Mouse (Mus musculus) urinary bladder, postnatal 4 days (tissue): ENCODE measurements around the gene Itgb3.

Experiments
- DNase-seq, 2 experiments: peaks; one replicate each; pipeline ENCODE4 v3.0.0; 2021 to 2022; ENCODE audit warnings: low spot score in 2 of 2

Gene Itgb3

GRCm38 (mm10) chr11:104622040-104622962 is 14.5 kb downstream of the Itgb3 start:
- no peak for DNase-seq

GRCm38 (mm10) chr11:104624791-104625391 is 17.1 kb downstream of the Itgb3 start:
- DNase-seq: peak in 1 of 2 experiments; percentile 71

- peak; percentile 80 to 83 for DNase-seq
Observed at GRCm38 (mm10) chr11:104625453-104626402, 17.9 kb downstream of the Itgb3 start.

DNA sequence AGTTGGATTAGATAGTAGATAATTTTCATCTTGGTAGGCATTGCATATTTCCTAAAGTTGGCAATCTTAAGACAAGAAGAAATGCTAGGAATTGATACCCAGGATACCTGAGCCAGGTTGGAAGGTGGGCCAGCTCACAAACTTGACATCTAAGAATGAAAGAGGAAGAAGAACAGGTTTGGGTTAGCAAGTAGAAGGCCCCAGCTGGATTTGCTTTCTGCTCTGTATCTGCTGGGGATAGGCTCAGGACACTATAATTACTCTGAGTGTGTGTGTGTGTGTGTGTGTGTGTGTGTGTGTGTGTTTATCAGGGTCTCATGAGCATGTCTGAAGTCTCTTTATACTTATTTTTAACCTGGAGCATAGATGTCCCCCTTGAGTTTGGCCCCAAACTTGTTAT is 18.8 kb downstream of the Itgb3 start:
- no peak for DNase-seq

DNA sequence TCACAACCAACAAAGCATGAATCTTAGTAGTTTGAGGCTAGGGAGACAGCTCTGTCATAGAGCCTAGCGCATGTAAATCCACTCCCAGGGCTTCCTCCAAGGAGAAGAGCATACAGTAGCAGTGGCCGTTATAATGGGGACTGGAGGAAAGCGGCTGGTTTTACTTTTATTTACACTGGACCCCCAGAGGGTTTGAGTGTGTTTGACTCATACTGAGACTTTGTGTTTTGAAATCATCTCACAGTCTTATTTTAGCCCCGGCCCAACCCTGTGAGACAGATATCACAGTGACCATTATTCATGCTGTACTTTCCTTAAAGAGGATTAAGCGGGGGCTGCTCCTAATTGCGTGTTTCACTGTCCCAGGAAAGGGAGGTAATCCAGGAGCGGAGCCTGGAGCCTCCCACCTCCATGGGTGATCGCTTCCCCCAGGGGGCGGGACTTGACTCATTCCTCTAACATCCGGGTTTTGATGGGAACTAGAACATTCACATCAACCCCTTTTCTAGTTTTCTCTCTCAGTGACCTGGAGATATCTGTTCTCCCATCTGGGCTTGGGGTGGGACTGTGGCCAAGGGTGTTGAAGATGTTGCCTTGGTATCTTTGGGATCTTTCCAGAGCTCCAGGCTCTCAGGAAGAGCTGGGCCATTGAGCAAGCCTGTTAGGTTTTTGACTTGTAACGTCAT is 20.0 kb downstream of the Itgb3 start:
- DNase-seq: no peak

DNA sequence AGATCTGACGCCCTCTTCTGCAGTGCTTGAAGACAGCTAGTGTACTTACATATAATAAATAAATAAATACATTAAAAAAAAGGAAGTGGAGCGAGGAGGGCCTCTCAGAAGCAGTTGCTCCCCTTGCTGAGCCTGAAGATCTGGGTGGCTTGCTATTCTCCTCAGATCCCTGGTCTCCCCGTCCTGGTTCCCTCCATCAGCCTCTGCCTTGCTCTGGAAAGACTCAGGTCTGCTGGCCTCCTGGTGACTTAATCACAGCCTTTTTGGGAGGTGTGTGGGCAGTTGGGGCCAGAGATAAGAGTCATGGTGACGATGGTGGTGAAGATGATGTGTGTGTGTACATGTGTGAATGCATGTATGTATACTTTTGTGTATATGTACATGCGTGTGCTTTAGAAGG is 20.8 kb downstream of the Itgb3 start:
- no peak for DNase-seq

- DNase-seq: no peak
Observed at GRCm38 (mm10) chr11:104630185-104630835, 22.5 kb downstream of the Itgb3 start.

DNA sequence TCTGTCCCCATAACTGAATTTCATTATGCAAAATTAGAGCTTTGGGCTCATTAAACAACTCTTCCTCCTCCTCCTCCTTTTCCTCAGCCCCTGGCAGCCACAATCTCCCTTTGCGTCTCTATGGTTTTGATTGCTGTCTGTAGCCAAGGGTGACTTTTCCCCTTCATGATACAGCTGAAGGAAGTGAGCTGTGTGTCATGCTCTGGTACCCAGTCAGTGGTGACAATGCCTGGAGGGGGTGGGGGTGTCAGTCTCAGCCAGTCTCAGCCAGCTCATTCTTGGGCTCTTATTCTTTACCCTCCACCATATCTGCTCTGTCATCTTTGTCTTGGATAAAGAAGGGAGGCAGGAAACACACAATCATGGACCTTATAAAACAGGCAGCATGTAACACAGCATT is 23.5 kb downstream of the Itgb3 start:
- no peak for DNase-seq

- no peak for DNase-seq
Observed at GRCm38 (mm10) chr11:104637010-104637409, 29.2 kb downstream of the Itgb3 start.

DNA sequence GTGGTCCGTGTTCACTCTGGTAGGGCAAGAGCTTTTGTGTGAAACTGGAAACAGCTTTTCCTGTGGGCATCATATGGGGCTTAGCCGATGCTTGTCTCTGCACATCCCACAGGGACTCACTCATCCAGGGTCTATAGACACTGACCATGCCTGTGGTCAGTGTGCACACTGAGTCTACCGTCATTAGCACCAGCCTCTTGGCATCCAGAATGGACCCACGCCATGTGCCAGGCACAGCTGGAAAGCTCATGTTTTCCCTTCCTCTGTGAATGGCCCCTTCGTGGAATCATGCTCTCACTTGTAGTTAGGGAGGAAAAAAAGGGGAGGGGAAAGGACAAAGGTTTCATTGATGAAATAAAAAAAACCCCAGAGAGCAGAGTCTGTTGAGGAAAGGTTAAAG is 30.2 kb downstream of the Itgb3 start:
- no peak for DNase-seq

- DNase-seq: no peak
Observed at GRCm38 (mm10) chr11:104638906-104639305, 31.1 kb downstream of the Itgb3 start.

- no peak for DNase-seq
Observed at GRCm38 (mm10) chr11:104639634-104640033, 31.8 kb downstream of the Itgb3 start.

DNA sequence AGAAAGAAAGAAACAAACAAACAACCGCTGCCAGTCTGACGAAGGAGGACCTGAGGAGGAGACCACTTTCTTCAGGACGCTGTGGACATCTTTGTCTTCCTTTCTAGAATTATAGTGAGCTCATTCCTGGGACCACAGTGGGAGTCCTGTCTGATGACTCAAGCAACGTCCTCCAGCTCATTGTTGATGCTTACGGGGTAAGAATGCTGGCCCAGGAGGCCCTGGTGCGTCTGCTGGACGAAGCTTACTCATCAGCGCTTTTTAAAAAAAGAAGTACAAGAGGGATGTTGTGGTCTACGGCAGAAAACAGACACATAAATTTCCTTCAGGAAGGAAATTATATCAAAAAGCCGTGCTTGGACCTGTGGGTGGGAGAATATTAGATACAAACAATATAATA is 33.1 kb downstream of the Itgb3 start:
- no peak for DNase-seq

DNA sequence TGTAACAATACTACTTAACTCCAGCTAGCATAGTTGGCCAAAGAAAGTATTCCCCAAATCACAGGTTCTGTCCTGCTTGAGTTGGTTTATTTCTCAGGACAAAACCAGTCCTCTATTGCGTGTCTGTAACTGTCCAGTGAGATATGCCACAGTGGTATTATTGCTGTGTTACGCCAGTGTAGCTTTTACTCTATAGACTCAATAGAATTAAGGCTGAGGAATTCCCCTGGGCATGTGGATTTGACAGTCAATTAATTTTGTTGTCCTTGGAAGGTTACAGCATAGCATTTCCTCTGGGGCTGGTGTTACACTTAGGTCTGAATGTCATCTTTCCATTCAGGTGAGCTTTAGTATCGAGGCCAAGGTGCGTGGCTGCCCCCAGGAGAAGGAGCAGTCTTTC is 35.4 kb downstream of the Itgb3 start:
- DNase-seq: no peak

DNA sequence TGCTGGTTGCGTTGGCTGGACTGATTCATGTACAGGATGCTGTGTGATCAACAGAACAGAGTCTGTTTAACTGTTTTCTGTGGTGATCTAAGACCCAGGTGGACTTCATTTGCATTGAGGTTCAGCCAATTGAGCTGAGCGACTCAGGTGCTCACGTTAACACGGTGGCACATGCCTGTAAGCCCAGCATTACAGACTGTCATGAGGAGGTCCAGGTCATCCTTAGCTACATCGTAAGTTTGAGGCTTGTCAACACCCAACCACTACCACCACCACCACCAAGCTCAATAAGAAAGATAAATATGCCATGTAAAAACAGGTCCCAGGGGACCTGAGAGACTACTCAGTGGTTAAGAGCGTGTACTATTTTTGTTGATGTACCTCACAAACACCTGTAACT is 37.6 kb downstream of the Itgb3 start:
- no peak for DNase-seq

DNA sequence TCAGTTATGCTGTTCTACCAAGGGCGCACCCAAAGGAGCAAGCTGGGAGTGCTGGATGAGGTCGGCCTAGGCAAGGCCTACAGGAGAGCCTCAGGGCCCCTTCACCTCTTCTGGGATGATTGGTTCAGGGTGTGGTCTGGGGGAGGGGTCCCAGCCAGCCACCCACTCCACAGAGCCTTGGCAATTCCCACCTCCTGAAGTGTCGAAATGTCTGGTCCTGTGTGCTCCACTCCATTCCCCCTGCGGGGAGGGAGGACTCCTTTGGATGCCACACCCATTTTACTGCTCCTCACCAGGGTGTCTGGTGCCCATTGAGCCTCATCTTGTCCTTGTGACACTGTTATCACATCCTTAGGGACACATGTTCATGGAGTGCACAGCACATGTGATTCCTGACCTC is 38.4 kb downstream of the Itgb3 start:
- no peak for DNase-seq

- DNase-seq: no peak
Observed at GRCm38 (mm10) chr11:104646611-104647010, 38.8 kb downstream of the Itgb3 start.

DNA sequence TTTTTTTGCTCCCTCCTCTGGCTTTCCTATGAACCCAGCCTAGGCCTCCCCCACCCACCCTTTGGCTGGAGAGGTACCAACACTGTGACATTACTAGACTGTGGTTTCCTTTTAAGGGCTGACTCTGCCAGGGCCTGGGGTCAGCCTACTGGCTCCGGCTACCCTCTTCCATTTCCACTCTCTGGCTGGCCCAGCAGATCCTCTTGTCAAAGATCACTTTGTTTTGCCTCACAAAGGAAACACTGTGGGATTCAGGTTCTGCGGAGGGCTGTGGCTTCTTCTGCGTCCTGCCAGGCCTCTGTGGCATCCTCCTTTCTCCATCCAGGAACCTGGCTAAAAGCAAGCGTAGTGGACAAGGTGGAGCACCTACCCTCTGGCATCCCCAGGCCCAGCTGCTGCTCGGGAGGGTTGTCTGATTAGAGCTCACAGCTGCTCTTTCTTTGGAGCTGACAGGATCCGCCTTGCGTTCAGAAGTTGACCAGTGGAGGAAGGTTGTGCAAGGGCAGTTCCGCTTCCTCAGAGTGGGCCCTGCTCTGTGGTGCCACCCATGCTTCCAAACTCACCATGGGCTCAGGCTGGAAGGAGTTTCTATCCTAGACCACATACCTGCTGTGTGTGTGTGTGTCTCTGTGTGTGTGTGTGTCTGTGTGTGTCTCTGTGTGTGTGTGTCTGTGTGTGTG is 39.5 kb downstream of the Itgb3 start:
- DNase-seq: no peak

- no peak for DNase-seq
Observed at GRCm38 (mm10) chr11:104648571-104648970, 40.8 kb downstream of the Itgb3 start.

DNA sequence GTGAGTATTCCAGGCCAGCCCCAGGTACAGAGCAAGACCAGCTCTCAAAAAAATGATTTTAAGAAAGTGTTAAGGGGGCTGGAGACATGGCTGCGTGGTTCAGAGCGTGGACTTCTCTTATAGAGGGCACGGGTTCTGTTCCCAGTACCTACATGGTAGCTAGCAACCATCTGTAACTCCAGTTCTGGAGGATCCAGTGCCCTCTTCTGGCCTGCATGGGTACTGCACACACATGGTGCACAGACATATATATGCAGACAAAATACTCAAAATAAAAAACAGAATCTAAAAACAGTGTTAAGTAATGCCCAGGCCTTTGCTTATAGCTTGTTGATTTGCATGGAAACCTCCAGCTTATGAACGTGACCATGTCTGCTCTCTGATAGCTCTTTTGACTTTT is 52.8 kb downstream of the Itgb3 start:
- DNase-seq: no peak
